In genomic region chr12:114332552-114332951, GRCm38 (mm10) we compare ENCODE assay signal across 20 mouse cellular contexts.
A peak's percentile ranks its signal among the peaks of the same experiment; 100 is the strongest.
DNase-seq lines count a peak whose midpoint lies in the region; ATAC-seq lines count a peak whose summit lies in the region.
"Had no signal": no experiment of that assay in that cellular context is flagged by ENCODE, and none has a peak within 500 bp of the region (broad histone marks: within the 10 kb centered on the region; RNA-seq: fewer than 3 reads in every experiment).

No protein-coding gene starts in this region.

- H3K27me3 ChIP-seq in hindbrain, embryonic 14.5 days (ENCODE audit: control insufficient read depth, insufficient read depth, low read length): no peaks in the 10 kb centered on the region
- H3K27me3 ChIP-seq: heart, embryonic 12.5 days; hindbrain, embryonic 13.5 days; intestine, embryonic 15.5 days; limb, embryonic 13.5 days; midbrain, embryonic 13.5 days; neural tube, embryonic 13.5 days had no signal

- H3K4me3 ChIP-seq in hindbrain, embryonic 14.5 days (replicated peaks; ENCODE audit: low read length): no peak overlapping the region
- H3K4me3 ChIP-seq: gastrocnemius, adult 2 months; heart, embryonic 12.5 days; hindbrain, embryonic 13.5 days; intestine, embryonic 15.5 days; limb, embryonic 13.5 days; midbrain, embryonic 13.5 days; neural tube, embryonic 13.5 days had no signal

- no peak overlapping the region for H3K9ac ChIP-seq in hindbrain, embryonic 14.5 days
- H3K9ac ChIP-seq: heart, embryonic 12.5 days; hindbrain, embryonic 13.5 days; intestine, embryonic 15.5 days; limb, embryonic 13.5 days; liver, embryonic 14.5 days; midbrain, embryonic 13.5 days; neural tube, embryonic 13.5 days had no signal

- H3K36me3 ChIP-seq in hindbrain, embryonic 14.5 days (replicated peaks; ENCODE audit: control insufficient read depth, insufficient read depth): no peaks in the 10 kb centered on the region
- H3K36me3 ChIP-seq: heart, embryonic 12.5 days; hindbrain, embryonic 13.5 days; intestine, embryonic 15.5 days; limb, embryonic 13.5 days; midbrain, embryonic 13.5 days; neural tube, embryonic 13.5 days had no signal

- H3K9me3 ChIP-seq in hindbrain, embryonic 14.5 days (ENCODE audit: control insufficient read depth, low read length): peaks cover 19% of the 10 kb centered on the region
- H3K9me3 ChIP-seq: intestine, embryonic 15.5 days had no signal

- H3K27ac ChIP-seq in hindbrain, embryonic 14.5 days: no peak overlapping the region
- H3K27ac ChIP-seq: gastrocnemius, adult 2 months; hindbrain, embryonic 13.5 days; intestine, embryonic 15.5 days; limb, embryonic 13.5 days; liver, embryonic 14.5 days; midbrain, embryonic 13.5 days; neural tube, embryonic 13.5 days had no signal

- peak; percentile 69; the same call in 1 of the 2 replicates for ATAC-seq in common myeloid progenitor, adult 5-6 weeks (replicated peaks; ENCODE audit: low read depth, poor library complexity, severe bottlenecking)
- no peak for ATAC-seq in hindbrain, embryonic 14.5 days (ENCODE audit: low FRiP score)
- ATAC-seq: activated CD4-positive, CD25-positive, alpha-beta regulatory T cell, adult 4 months; intestine, embryonic 15.5 days; midbrain, embryonic 13.5 days had no signal

- peak; percentile 6 for DNase-seq in kidney, adult 18-20 months
- DNase-seq in kidney, postnatal 14 days: no peak
- DNase-seq in 416B (ENCODE audit: low read depth): peak; percentile 47
- peak; percentile 52 for DNase-seq in thymus, postnatal 14 days
- no peak for DNase-seq in hindbrain, embryonic 14.5 days (ENCODE audit: low spot score)
- DNase-seq in right cerebral cortex, postnatal 36 days (ENCODE audit: low spot score in 2 of 2): no peak
- DNase-seq: adrenal gland, postnatal 10 days; cerebellum, postnatal 10 days; gastrocnemius, adult 2 months; heart, postnatal 14 days; right cerebral cortex, adult 18-20 months had no signal

- H3K4me2 ChIP-seq in hindbrain, embryonic 14.5 days (replicated peaks): no peak overlapping the region
- H3K4me2 ChIP-seq: heart, embryonic 12.5 days; hindbrain, embryonic 13.5 days; intestine, embryonic 15.5 days; limb, embryonic 13.5 days; midbrain, embryonic 13.5 days; neural tube, embryonic 13.5 days had no signal

- no peaks in the 10 kb centered on the region for H3K4me1 ChIP-seq in hindbrain, embryonic 14.5 days (replicated peaks; ENCODE audit: control insufficient read depth, insufficient read depth, low read length)
- H3K4me1 ChIP-seq: heart, embryonic 12.5 days; hindbrain, embryonic 13.5 days; intestine, embryonic 15.5 days; limb, embryonic 13.5 days; midbrain, embryonic 13.5 days; neural tube, embryonic 13.5 days had no signal

Comparison
In these comparisons a context has a peak if more than half of its experiments do, and no peak if none do; other contexts are left out.
1. DNase-seq: peak in kidney, adult 18-20 months (single experiment), 416B (single experiment) and thymus, postnatal 14 days (single experiment); none in kidney, postnatal 14 days (single experiment), hindbrain, embryonic 14.5 days (single experiment) and right cerebral cortex, postnatal 36 days (0 of 2).